Mouse (Mus musculus) mature B cell (primary cell): ENCODE data around the gene Hba-a1.
"Not testable (repeated sequence)": the region's sequence is repeated elsewhere in the genome, so short reads cannot be mapped to it uniquely, and the experiment has no call there.

Experiments used
- in situ Hi-C: fragments of 300-500 bp; cut with MboI; formaldehyde crosslinking; loops from 2 replicates; pipeline ENCODE4 v1.14.3; 2019

The Hba-a1 gene

DNA sequence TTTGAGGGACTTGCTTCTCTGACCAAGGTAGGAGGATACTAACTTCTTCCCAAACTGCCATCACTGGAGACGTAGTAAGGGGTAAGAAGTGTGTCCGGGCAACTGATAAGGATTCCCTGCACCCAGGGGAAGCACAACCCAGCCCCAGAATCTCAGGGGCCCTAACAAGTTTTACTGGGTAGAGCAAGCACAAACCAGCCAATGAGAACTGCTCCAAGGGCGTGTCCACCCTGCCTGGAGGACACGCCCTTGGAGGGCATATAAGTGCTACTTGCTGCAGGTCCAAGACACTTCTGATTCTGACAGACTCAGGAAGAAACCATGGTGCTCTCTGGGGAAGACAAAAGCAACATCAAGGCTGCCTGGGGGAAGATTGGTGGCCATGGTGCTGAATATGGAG is 12.9 kb downstream of the Hba-a1 start, which contains the start of gene Hba-a2:
Gene Hba-a2 (plus strand): TSS at position 287 of the 400 bp plus-strand sequence.
- in situ Hi-C loops, result not testable (repeated sequence)

DNA sequence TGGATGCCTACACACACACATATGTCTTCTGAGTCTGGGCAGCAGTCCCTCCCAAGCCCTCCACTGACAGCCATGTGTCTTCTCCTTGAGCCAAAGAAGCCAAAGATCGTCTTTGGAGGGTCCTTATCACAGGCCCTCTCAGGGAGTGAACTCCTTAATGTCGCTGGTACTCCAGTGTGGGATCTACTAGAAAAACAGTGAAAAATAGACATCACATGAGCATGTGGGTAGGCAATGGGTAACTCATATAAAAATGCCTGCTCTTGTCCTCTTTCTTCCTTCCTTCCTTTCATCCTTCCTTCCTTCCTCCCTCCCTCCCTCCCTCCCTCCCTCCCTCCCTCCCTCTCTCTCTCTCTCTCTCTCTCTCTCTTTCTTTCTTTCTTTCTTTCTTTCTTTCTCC is 14.1 kb downstream of the Hba-a1 start:
- in situ Hi-C loops, result not testable (repeated sequence)

DNA sequence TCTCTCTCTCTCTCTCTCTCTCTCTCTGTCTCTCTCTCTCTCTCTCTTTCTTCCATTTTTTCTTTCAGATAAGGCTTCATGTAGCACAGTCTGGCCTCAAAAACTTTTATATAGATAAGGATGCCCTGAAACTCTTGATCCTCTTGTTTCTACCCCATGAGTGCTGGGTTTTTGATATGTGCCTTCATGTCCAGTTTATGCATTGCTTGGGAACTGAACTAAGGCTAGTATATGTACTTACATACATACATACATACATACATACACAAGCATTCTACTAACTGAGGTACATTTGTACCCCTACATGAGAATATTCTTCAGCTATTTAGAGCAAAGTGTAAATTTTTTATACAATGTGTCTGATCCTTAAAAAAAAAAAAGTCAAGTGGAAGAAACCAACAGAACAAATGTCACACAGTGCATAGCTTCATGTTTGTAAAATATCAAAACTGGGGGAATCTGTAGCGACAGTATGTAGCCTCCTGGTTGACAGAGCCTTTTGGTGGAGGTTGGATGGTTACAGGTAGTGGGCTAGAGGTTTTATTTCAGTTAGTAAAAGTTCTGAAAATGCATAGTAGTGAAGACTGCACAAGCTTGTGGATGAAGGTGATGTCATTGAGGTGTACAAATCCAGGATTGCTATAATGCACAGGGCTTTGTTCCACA is 14.7 kb downstream of the Hba-a1 start:
- in situ Hi-C loops, result no loop called here

- in situ Hi-C loops, result no loop called here
Observed at GRCm38 (mm10) chr11:32298532-32298918, 15.2 kb downstream of the Hba-a1 start.

DNA sequence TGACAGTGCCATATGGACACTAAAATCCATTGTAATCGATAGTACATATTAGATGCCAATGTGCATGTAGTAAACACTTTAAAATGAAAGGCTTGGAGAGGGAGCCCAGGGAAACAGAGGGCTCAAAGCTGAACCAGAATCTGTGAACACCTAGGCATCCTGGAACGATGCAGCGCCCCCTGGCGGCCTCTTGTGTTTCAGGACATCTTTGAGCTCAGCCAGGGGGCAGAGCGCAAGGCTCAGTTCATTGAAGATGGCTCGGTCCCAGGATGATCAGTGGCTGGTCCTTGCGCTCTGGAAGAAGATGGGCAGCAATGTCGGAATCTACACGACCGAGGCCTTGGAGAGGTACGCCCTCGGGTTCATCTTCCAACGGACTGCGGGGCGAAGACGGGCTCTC is 16.6 kb downstream of the Hba-a1 start, which contains the start of gene Hbq1a:
Gene Hbq1a (plus strand): TSS at position 205 of the 400 bp plus-strand sequence.
- in situ Hi-C loops, result not testable (repeated sequence)

GRCm38 (mm10) chr11:32300279-32301267 is 17.3 kb downstream of the Hba-a1 start:
- in situ Hi-C loops, result no loop called here

- in situ Hi-C loops, result no loop called here
Observed at GRCm38 (mm10) chr11:32301506-32301905, 18.2 kb downstream of the Hba-a1 start.

DNA sequence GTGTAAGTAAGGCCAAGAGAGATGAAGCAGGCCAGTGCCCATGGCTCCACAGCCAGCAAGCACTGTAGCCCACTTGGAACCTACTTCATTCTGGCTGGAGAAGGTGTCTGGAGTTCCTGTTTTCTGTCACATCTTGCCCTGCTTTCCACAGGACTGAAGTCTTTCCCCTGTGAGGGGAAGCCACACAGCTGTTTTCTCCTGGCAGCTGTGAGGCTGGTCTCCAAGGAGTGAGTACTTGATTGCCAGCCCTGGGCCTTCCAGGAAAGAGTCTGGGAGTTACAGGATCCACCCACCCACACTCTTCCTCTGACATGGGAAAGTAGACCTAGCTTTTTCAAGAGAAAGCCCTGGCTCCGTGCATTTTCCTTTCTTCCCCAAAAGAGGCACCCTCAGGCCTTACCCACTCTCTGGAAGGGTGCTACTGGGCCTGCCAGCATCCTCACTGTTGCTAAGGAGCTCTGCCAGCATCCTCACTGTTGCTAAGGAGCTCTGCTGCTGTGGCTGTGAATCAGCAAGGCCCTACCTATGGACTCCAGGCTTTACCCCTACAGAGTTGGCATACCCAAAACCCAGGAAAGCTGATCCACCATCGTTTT is 19.6 kb downstream of the Hba-a1 start:
- in situ Hi-C loops, result no loop called here

- in situ Hi-C loops, result no loop called here
Observed at GRCm38 (mm10) chr11:32303455-32303854, 20.1 kb downstream of the Hba-a1 start.

DNA sequence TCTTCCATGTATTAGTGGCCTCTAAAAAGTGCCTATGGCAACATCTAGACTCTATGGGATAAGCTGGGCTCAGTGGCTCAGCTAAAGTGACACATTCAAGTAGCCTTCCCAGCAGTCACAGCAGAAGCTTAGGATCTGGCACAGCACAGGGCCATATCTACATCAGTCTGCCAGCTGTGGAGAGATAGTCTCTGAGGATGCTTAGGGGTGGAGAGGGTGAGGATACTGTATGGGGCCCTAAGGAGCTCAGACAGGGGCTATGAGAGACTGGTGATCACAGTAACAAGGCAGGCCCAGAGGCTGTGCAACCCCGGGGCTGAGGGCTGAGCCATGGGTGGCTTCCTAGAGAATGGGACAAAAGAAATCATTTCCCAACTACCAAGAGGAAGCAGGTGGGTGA is 23.7 kb downstream of the Hba-a1 start:
- in situ Hi-C loops, result no loop called here

GRCm38 (mm10) chr11:32309446-32309845 is 26.1 kb downstream of the Hba-a1 start:
- in situ Hi-C loops, result no loop called here

DNA sequence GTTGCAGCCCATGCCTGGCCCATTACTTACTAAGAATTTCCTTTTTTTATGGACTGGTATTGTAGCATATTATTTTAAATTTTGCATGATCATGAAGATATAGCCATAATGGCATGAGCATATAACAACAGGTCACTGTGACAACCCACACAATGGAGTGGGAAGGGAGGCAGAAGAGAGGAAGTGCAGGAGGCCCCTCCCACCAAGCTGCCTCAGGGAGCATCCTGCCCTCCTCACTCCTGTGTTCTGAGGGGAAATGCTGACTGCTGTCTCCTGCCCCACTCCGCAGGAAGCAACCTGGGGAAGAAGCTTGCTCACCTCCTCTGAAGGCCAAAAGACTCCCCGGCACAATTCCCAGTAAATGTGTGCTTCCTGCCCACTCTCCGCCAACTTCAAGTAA is 26.6 kb downstream of the Hba-a1 start:
- in situ Hi-C loops, result no loop called here

DNA sequence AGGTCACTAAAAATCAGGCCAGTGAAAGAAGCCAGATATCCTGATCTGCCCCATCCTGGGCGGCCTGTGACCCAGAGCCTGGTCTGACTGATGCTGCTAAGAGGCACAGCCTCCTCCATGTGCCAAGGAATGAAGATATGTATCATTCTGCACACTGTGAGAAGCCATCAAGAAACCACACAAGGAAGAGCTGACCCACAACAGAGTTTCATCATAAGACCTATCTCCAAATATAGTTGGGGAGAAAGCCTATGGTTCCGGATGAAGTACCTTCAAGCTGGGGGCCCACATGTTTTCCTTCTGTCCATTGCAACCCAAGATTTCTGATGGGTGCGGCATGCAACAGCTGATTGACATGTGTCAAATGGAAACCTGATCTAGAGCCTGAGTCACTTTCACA is 32.7 kb downstream of the Hba-a1 start:
- in situ Hi-C loops, result no loop called here

DNA sequence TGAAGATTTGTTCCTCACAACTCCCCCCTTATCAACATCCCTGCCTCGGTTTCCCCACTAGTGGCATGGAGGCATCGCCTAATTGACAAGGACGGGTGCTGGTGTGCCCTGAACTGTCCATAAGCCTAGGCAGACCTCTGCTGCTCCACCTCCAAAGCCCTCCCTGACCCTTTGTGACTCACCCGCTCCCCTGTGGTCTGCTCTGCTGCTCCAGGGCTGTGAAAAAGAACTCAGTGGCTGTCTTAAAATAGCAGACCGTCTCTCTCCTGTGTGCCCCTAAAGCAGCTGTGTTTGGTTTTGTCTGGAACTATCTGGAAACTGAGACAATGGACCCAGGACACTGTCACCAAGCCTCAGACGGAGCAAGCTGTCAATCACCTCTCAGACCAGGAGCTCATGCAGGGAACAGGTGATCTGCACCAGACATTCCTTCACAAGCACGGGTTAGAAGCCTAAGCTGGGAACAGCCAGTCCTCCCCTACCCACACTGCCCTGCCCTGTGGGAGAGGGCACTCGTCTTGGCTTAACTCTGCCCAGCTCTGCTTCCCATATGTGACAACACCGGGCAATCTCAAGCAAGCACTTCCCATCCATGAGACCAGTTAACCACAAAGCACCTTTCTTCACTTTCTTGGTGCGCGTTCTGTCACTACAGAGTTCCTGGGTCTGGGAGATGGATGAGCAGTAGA is 37.3 kb downstream of the Hba-a1 start:
- in situ Hi-C loops, result no loop called here

DNA sequence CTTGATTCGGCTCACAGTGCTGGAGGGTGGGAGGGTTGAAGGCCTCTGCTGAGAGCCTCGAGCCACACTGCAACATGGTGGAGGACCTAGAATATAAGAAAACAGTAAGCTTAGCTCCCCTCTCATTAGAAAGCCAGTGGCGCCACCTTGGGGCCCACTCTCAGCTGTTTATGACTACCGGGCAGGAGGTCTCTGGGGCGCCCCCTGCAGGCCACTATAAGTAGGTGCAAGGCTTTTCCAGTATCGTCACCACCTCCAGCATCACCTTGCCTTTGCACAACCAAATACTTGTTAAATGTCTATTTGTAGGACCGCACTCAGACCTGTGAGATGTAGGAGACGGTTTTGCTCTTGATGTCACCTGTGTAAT is 37.9 kb downstream of the Hba-a1 start:
- in situ Hi-C loops, result no loop called here

- in situ Hi-C loops, result no loop called here
Observed at GRCm38 (mm10) chr11:32324609-32325008, 41.3 kb downstream of the Hba-a1 start.

- in situ Hi-C loops, result no loop called here
Observed at GRCm38 (mm10) chr11:32331075-32331474, 47.8 kb downstream of the Hba-a1 start.

- in situ Hi-C loops, result no loop called here
Observed at GRCm38 (mm10) chr11:32331861-32332260, 48.5 kb downstream of the Hba-a1 start.

DNA sequence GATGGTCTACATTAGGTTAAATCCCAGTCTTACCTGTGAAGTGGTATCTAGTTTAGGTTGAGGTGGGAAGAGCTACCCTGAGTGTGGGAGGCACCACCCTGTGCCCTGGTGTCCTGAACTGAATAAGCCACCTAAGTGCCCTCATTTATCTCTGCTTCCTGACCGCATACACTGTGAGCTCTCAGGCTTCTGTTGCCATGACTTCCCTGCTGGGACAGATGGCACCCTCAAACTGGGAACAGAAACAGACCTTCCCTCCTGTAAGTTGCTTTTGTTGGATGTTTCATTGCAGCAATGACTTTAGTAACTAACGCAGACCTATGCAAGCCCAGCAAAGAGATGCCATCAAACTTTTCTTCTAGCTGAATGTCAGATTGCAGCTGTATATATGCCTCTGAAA is 49.9 kb downstream of the Hba-a1 start:
- in situ Hi-C loops, result no loop called here
